Mouse (Mus musculus) lung, postnatal 4 days (tissue): ENCODE results near the gene Cep152.

Source experiments
- DNase-seq, 2 experiments: peaks; one replicate each; pipeline ENCODE4 v3.0.0; 2021

Gene Cep152

GRCm38 (mm10) chr2:125624837-125625351 lies at the start of gene Cep152:
Cep152 (minus strand) TSS chr2:125625113.
- DNase-seq: peak; percentile 98 to 99

DNA sequence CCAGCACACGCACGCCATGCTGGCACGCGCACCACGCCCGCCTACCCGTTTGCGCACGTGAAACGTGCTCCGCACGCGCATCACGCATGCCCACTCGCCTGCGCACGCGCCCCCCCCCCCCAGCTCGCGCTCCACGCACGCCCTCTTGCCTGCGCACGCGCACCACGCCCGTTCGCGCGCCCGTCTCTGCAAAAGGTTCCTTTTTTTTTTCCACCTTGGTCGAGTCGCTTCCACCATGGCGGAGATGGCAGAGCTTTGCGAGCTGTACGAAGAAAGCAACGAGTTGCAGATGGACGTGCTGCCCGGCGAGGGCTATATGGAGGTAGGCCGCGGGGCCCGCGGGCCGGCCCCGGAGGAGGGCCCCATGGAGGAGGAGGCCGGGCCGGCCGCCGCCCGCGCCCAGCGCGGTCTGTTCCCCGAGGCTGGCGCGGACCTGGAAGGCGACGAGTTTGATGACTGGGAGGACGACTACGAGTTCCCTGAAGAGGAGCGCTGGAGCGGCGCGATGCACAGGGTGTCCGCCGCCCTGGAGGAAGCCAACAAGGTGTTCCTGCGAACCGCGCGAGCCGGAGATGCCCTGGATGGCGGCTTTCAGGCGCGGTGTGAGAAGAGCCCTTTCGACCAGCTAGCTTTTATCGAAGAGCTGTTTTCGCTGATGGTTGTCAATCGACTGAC lies 48.2 kb upstream of the Cep152 start, which contains the start of gene Eid1:
Gene Eid1 (plus strand): TSS at position 139 of the 675 bp plus-strand sequence.
- peak; percentile 85 to 92 for DNase-seq

GRCm38 (mm10) chr2:125672568-125672956 lies 47.6 kb upstream of the Cep152 start:
- no peak for DNase-seq

DNA sequence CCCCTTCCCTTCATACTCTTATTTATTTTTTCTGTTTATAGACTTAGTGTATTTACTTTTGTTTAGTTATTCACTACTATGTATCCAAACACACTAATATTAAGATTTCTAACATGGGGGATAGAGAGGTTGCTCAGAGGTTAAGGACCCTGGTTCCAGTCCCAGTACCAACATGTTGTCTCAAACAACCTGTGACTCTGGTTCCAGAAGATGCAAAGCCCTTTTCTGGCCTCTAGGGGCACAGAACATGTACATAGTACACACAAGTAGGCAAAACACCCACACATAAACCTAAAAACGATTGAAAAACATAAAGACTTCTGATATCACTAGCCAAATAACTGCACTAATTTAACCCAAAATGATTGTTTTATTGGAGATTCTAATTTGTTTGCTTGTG lies 45.9 kb upstream of the Cep152 start:
- DNase-seq: no peak

DNA sequence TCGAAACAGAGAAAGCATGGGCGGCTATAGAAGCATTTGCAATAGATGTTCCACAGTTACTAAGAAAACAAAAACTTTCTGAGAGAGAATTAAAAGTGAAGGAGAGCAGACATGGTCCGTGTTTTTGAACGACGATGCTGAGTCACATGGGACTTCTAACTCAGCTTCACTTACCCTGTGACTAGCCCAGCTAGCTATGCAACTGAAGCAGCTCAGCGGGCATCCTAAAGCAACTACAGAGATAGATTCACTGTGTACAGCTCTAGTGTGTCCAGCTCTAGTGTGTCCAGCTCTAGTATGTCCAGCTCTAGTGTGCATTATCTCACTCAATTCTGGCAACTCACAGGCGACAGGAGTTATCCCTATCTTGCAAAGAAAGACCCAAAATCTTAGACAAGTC lies 42.8 kb upstream of the Cep152 start:
- DNase-seq: no peak

GRCm38 (mm10) chr2:125667184-125667583 lies 42.3 kb upstream of the Cep152 start:
- no peak for DNase-seq

DNA sequence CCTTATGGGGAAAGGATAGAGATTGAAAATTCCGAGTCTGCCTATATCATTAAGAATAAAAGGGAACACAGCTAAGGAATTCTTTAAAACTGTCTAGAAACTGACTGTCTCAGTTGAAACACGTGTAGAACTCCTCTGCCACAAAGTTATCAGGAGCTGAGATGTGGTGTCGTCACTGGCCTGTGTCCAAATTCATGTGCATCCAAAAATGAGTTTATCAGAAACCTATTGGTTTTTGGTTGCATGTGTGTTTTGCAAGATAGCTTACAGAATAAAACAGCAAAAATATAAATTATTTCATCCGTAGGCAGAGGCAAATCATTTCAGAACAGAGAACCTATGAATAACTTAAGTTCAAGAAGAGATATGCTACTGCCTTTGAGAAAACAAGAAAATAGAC lies 41.8 kb upstream of the Cep152 start:
- no peak for DNase-seq

DNA sequence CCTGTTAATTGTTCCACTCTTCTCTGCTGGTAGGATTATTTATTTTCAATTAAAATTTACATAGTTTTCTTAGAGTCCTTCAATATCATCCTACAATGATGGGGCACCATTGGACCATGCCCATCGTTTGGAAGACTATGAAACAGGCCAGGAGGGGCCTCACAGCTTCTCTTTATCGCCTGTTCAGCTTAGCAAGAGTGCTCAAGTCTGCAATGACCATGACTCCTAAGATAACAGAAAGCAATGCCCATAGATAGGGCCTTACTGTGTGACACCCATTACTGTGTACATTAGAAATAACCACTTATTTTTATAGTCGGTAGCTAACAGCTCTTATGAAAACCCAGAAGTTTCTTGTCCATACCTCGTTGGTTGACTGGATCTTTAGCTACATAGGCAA lies 41.0 kb upstream of the Cep152 start:
- DNase-seq: no peak

DNA sequence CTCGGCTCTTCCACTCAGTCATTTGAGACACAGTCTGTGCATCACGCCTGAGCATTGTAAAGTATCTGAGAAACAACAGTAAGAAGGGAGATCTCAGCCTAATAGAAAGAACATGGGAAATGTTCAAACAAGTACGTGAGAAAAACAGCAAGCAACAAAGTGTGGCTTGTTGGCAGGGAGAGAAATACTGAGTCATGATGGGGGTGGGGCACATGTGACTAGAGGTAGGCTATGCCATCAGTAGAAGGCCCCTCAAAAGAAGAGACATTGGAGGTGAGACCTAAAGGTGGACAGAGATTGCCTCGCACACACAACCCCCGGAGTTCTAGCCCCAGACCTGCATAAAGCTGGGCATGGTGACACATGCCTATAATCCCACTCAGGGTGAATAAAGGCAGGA lies 40.3 kb upstream of the Cep152 start:
- no peak for DNase-seq

DNA sequence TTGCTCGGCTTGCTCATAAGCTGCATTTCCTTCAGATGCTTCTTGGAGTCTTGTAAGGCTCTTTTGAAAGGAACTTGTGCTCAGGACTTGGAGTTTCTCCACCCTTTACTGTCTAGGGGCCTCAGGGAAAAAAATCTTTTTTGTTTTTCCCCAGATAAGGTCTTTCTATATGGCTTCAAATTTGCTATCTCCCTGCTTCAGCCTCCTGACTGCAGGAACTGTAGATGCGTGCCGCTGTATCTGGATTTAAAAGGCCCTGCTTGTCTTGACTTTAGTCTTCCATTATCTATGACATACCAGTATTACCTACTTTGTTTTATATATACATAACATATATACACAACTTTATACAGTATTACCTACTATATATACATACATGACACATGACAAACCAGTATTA lies 37.6 kb upstream of the Cep152 start:
- no peak for DNase-seq

DNA sequence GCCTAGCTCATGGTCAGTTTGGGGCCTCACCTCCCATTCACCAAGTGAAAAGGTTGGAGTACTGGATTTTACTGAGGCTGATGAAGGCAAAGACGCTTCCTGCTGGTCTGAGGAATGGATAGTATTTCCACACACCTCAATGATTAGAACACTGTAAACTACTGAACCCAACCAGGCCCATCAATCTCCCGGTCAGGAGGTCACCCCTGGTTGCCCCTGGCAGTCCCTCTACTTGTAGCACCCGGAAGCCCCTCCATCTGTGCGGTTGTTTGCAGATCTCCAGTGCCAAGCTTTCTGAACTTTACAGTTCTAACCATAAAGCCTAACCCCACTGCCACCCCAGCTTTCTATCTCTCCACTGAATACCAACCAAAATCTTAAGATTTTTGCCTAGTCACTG lies 36.2 kb upstream of the Cep152 start:
- DNase-seq: no peak

DNA sequence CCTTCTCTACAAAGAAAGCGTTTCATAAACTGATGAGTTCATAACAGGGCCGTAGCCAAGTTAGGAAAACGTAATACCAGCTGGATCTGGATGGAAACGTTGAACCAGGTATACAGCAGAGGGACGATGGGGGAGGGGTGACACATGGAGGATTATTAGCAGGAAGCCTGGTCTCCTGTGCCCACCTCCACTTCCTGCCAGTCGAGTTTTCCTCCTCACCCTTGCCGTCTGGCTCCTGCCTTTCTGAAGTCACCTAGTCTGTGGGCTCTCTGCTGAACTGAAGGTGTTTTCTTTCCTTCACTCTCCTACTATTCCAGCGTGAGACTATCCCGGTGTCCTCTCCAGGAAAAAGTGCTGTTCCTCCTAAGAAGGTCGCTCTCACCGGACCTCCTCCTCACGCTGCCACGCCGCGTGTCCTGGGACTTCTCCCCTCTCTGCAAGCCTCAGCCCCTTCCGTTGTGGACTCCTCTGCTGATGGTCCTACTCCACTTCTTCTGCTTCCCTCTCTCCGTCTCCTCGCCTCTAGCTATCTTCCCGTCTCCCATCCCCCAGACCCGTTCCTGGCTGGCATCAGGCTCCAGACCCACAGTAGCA lies 35.7 kb upstream of the Cep152 start:
- no peak for DNase-seq

- DNase-seq: peak; percentile 53 to 80
These were observed 35.1 kb upstream of the Cep152 start for GRCm38 (mm10) chr2:125659823-125660536.

DNA sequence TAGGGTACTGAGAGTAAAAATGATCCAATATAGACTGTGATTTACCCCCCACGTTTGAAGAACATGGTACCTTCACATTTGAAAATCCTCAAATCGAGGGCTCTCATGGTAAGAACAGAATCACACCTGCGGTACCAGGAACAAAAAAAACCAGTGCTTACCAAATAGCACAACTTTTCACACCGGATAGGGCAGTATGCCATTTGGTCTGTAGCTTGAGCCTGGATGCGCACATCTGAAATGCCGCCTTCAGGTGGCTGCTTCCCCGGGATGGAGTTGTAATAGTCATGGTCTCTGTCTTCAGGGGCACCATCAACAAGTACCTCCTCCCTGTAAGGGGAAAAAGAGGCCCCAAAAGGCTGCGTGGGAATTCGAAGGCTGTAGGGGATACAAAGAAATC lies 30.5 kb upstream of the Cep152 start:
- DNase-seq: no peak

DNA sequence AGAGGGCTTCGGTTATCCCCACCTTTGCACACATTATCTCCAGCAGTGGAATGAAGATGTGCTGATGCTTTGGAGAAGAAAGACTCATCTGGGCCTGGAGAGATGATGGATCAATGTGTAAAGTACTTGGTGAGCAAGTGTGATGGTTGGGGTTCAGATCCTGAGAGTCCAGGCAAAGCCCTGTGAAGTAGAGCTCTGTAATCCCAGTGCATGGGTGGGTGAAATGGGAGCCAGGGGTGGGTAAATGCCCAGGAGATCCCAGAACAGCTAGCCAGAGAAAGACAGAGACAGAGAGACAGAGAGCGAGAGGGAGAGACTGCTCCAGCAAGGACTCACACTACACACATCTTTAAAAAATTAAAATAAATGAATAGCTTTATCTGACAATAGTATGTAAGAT lies 28.4 kb upstream of the Cep152 start:
- no peak for DNase-seq

- no peak for DNase-seq
These were observed 26.6 kb upstream of the Cep152 start for GRCm38 (mm10) chr2:125651563-125651962.

GRCm38 (mm10) chr2:125650742-125651352 lies 25.9 kb upstream of the Cep152 start:
- no peak for DNase-seq

GRCm38 (mm10) chr2:125650038-125650437 lies 25.1 kb upstream of the Cep152 start:
- DNase-seq: no peak

- DNase-seq: no peak
These were observed 20.0 kb upstream of the Cep152 start for GRCm38 (mm10) chr2:125644912-125645311.

DNA sequence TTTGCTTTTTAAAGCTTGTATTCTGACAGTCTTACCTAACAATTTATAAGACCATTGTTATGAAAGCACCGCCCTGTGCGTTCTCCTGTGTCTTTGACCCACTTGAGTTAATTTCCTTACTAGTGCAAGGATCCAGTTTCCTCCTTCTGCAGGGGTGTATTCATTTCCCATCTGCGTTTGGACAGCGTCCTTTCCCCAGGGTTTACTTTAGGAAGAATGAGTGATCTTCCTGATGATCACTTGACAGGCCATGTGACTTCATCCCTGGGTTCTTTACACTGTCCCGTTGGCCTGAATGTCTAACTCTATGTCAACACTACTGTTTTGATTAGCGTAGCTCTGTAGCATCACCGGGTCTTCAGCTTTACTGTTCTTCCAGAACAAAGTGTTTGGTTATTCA lies 12.4 kb upstream of the Cep152 start:
- no peak for DNase-seq

GRCm38 (mm10) chr2:125630010-125630409 lies 5.1 kb upstream of the Cep152 start:
- DNase-seq: no peak

GRCm38 (mm10) chr2:125628487-125628886 lies 3.6 kb upstream of the Cep152 start:
- DNase-seq: no peak

GRCm38 (mm10) chr2:125626536-125626935 lies 1.6 kb upstream of the Cep152 start:
- DNase-seq: no peak
